ENCODE assay signal across 8 mouse cellular contexts in genomic region chr13:30993819-30994218, GRCm38 (mm10). TPM values are rescaled to one million over a fixed set of nuclear protein-coding genes. Genes with fewer than 3 reads are reported as not detected.
DNase-seq lines count a peak whose midpoint lies in the region; TF ChIP-seq lines count a peak whose summit lies in the region.

No protein-coding gene starts in this region.

- H3K27me3 ChIP-seq in small intestine, adult 2 months (ENCODE audit: control insufficient read depth, insufficient read depth, low read length): no peaks in the 10 kb centered on the region

- intact Hi-C loops in gastrocnemius, adult 2 months (cut with DNase I): no loop called here
- intact Hi-C loops in heart, postnatal 10 days (cut with DNase I): no loop called here

- WGBS in small intestine, adult 2 months: 30% methylated on average over 3 of the region's 3 CpGs

- H3K9ac ChIP-seq in ES-E14 (ENCODE audit: insufficient read depth, low read depth, low read length, poor library complexity, severe bottlenecking): no peak overlapping the region

- H3K27ac ChIP-seq in gastrocnemius, adult 2 months: no peak overlapping the region
- no peak overlapping the region for H3K27ac ChIP-seq in ES-E14 (ENCODE audit: insufficient read depth, low read depth, low read length, poor library complexity, severe bottlenecking)
- no peak overlapping the region for H3K27ac ChIP-seq in small intestine, adult 2 months (ENCODE audit: insufficient read depth, low read depth, low read length)

- TF ChIP-seq CTCF in gastrocnemius, adult 2 months (IDR thresholded peaks at IDR 0.05): peak; percentile 87
- peak; percentile 33; the same call in 1 of the 2 replicates for TF ChIP-seq CTCF in small intestine, adult 2 months (IDR thresholded peaks at IDR 0.05; ENCODE audit: extremely low read depth, insufficient read length, insufficient replicate concordance, low read depth, low read length)

- H3K9me3 ChIP-seq in ES-E14 (ENCODE audit: control insufficient read depth, insufficient read depth, low read depth, low read length): no peaks in the 10 kb centered on the region

- H3K4me3 ChIP-seq in gastrocnemius, adult 2 months: no peak overlapping the region
- H3K4me3 ChIP-seq in ES-E14 (ENCODE audit: insufficient read depth in 1 of 2, low read depth in 1 of 2, low read length in 2 of 2, poor library complexity in 1 of 2, severe bottlenecking in 1 of 2): no peak overlapping the region
- H3K4me3 ChIP-seq in small intestine, adult 2 months (ENCODE audit: low read depth, low read length): no peak overlapping the region

- no peaks in the 10 kb centered on the region for H3K36me3 ChIP-seq in ES-E14 (ENCODE audit: control insufficient read depth, insufficient read depth, low read length, poor library complexity, severe bottlenecking)
- H3K36me3 ChIP-seq in small intestine, adult 2 months (ENCODE audit: control insufficient read depth, insufficient read depth, low read length): no peaks in the 10 kb centered on the region

- no peaks in the 10 kb centered on the region for H3K4me1 ChIP-seq in ES-E14 (ENCODE audit: control insufficient read depth in 2 of 2, insufficient read depth in 2 of 2, low read length in 2 of 2, poor library complexity in 1 of 2)
- H3K4me1 ChIP-seq in small intestine, adult 2 months (ENCODE audit: control insufficient read depth, insufficient read depth, insufficient read length, low read length): no peaks in the 10 kb centered on the region; the same call in 1 of the 2 replicates

- in situ Hi-C loops in ES-E14 (cut with MboI; ENCODE audit: low sequenced_read_pairs in 2 of 2, unreplicated experiment in 2 of 2): no loop called here

- DNase-seq in gastrocnemius, adult 2 months: no peak
- no peak for DNase-seq in gastrocnemius, postnatal 4 days (ENCODE audit: low spot score in 2 of 2)
- peak; percentile 47 for DNase-seq in ES-E14 (ENCODE audit: low read depth, low spot score)
- DNase-seq in cerebellum, postnatal 36 days: peak; percentile 20 to 33
- DNase-seq in heart, postnatal 10 days: peak; percentile 51 to 72
- peak; percentile 20 to 44 for DNase-seq in layer of hippocampus, postnatal 36 days
- DNase-seq in mesoderm, embryonic 11.5 days (ENCODE audit: low read depth, low spot score): peak; percentile 78

- no peak for TF ChIP-seq POLR2A in small intestine, adult 2 months (IDR thresholded peaks at IDR 0.05; ENCODE audit: low read depth, low read length)

TF ChIP-seq in ES-E14, 5 proteins besides CTCF, POLR2A, EP300 and RAD21:
- TF ChIP-seq ZNF384 (IDR thresholded peaks at IDR 0.05; ENCODE audit: low read depth, low read length) (no peak), CHD2 (IDR thresholded peaks at IDR 0.05; ENCODE audit: low read depth, low read length) (no peak), HCFC1 (IDR thresholded peaks at IDR 0.05; ENCODE audit: borderline replicate concordance, insufficient read depth, low read length) (no peak), ZC3H11A (IDR thresholded peaks at IDR 0.05; ENCODE audit: borderline replicate concordance, low read depth, low read length) (no peak), MAFK (IDR thresholded peaks at IDR 0.05; ENCODE audit: insufficient read depth, low read depth, low read length) (no peak)

RNA-seq across cellular contexts. Expression of gene Gm5447, which starts 19.8 kb away (rescaled TPM):
- not detected for total RNA-seq in gastrocnemius, adult 2 months (2021)
- not detected for total RNA-seq in gastrocnemius, postnatal 4 days (2021)
- total RNA-seq in ES-E14 (2012; rRNA removed): 0.11 TPM in 1 of 2 replicates, not detected in the other
- not detected for total RNA-seq in heart, postnatal 10 days (2021)
- not detected for total RNA-seq in layer of hippocampus, postnatal 36 days (2021)
- polyA plus RNA-seq in small intestine, adult 2 months (2012; rRNA removed): 0.06 TPM in 1 of 2 replicates, not detected in the other

RNA-seq across cellular contexts. Expression of gene Exoc2, which starts 19.9 kb away (rescaled TPM):
- total RNA-seq in gastrocnemius, adult 2 months (2021): 10 to 100 TPM; 14.2 to 15.1 TPM
- 10 to 100 TPM; 20.5 to 20.9 TPM for total RNA-seq in gastrocnemius, postnatal 4 days (2021)
- 22.4 and 22.8 TPM in 2 replicates for total RNA-seq in ES-E14 (2012; rRNA removed)
- total RNA-seq in heart, postnatal 10 days (2021): 10 to 100 TPM; 18.5 to 20.6 TPM
- total RNA-seq in layer of hippocampus, postnatal 36 days (2021): 10 to 100 TPM; 37.4 to 37.7 TPM
- polyA plus RNA-seq in small intestine, adult 2 months (2012; rRNA removed): 2.1 and 3.6 TPM in 2 replicates

RNA-seq across cellular contexts. Expression of gene Hus1b, which starts 46.3 kb away (rescaled TPM):
- total RNA-seq in gastrocnemius, adult 2 months (2021): under 1 TPM in 1 of 2 experiments, not detected in 1; 0.28 TPM
- under 1 TPM; 0.91 to 0.93 TPM for total RNA-seq in gastrocnemius, postnatal 4 days (2021)
- 4.5 and 4.8 TPM in 2 replicates for total RNA-seq in ES-E14 (2012; rRNA removed)
- under 1 TPM; 0.30 to 0.43 TPM for total RNA-seq in heart, postnatal 10 days (2021)
- total RNA-seq in layer of hippocampus, postnatal 36 days (2021): under 1 TPM in 1 of 2 experiments, not detected in 1; 0.97 TPM
- polyA plus RNA-seq in small intestine, adult 2 months (2012; rRNA removed): 0.10 TPM in 1 of 2 replicates, not detected in the other

Comparison
In these comparisons a context has a peak if more than half of its experiments do, and no peak if none do; other contexts are left out.
1. DNase-seq: peak in ES-E14 (single experiment), cerebellum, postnatal 36 days (2 of 2), heart, postnatal 10 days (2 of 2), layer of hippocampus, postnatal 36 days (2 of 2) and mesoderm, embryonic 11.5 days (single experiment); none in gastrocnemius, adult 2 months (single experiment) and gastrocnemius, postnatal 4 days (0 of 2).